Mouse (Mus musculus) 3T3-L1 (cell line): ENCODE results near the gene Pabpc4l.
"Not testable (repeated sequence)": the region's sequence is repeated elsewhere in the genome, so short reads cannot be mapped to it uniquely, and the experiment has no call there.

Experiments used
- DNase-seq: peaks from one replicate; pipeline ENCODE4 v3.0.0-alpha.2; 2015; ENCODE audit warnings: low read depth, low spot score

Gene Pabpc4l

GRCm38 (mm10) chr3:46447481-46448265 is at the start of gene Pabpc4l:
Pabpc4l (minus strand) TSS chr3:46448219.
- no peak for DNase-seq

GRCm38 (mm10) chr3:46490989-46491259 is 42.9 kb upstream of the Pabpc4l start:
- DNase-seq: no peak

GRCm38 (mm10) chr3:46490132-46490988 is 42.3 kb upstream of the Pabpc4l start:
- DNase-seq: no peak

GRCm38 (mm10) chr3:46486091-46486490 is 38.1 kb upstream of the Pabpc4l start:
- DNase-seq: not testable (repeated sequence)

GRCm38 (mm10) chr3:46448266-46448532 is 180 bp upstream of the Pabpc4l start:
- DNase-seq: no peak

GRCm38 (mm10) chr3:46431416-46431815 is 16.6 kb downstream of the Pabpc4l start:
- no peak for DNase-seq
